Mouse (Mus musculus): ENCODE results near the gene Gsdma2.
A peak's percentile ranks its signal among the peaks of the same experiment; 100 is the strongest.
"Not testable (repeated sequence)": the region's sequence is repeated elsewhere in the genome, so short reads cannot be mapped to it uniquely, and the experiment has no call there.

Gene Gsdma2

DNA sequence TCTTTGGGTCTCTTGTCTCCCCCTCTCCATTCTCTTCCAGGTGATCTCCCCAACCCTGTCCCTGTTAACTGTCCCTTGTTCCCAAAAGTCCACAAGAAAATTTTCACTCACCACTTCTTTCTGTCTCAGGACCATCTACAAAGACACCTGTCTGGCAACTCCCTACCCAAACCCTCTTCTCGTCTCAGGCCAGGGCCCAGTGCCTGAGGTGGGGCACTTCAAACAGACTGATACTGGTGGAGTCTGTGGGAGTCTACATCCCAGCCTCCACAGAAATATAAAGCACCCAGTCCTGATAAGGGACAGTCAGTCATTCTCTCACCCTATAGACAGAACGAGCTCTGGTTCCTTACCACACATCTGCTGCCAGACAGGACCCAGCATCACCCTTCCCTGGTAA is at the start of gene Gsdma2:
Gene Gsdma2, plus strand, starts transcription at position 301 of the 400 bp plus-strand sequence.
- DNase-seq (ENCODE audit: low spot score) = no peak

DNA sequence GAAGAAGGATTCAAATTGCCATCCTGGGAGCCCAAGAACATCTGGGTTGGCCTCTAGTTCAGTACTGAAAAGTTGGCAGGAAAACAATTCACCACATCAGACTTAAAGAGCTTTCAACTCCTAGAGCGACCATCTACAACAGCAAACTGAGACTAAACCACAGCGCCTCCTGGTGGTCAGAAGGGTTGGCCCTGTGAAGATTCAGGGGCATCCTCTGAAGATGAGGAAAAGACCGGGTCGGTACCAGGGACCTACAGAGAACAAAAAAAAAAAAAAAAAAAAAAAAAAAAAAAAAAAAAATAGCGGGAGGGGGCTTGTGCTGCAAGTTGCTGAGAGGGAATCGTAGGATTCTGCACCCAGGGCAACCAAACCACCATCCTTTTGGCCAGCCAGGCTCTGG is 49.2 kb upstream of the Gsdma2 start:
- no peak for DNase-seq (ENCODE audit: low spot score)

DNA sequence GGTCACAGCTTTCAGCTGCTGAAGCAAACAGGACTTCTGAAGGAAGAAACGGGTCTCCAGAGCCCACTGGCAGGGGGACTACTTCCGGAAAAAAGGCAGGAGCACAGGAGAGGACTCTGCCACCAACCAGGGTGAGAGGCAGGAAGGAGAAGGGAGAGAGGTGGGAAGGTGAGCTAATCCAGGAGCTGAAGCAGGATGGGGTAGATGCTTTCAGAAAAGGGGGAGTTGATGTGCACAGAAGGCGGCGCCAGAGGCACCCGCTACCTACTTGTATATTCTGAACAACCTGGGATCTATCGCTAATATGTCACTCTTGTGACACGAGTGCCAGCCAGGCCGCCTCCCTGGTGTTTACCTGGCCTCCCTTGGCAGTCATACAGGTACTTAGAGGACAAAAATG is 48.6 kb upstream of the Gsdma2 start, which contains the start of gene Lrrc3c:
Gene Lrrc3c, plus strand, starts transcription at position 301 of the 400 bp plus-strand sequence.
- DNase-seq (ENCODE audit: low spot score) = no peak

DNA sequence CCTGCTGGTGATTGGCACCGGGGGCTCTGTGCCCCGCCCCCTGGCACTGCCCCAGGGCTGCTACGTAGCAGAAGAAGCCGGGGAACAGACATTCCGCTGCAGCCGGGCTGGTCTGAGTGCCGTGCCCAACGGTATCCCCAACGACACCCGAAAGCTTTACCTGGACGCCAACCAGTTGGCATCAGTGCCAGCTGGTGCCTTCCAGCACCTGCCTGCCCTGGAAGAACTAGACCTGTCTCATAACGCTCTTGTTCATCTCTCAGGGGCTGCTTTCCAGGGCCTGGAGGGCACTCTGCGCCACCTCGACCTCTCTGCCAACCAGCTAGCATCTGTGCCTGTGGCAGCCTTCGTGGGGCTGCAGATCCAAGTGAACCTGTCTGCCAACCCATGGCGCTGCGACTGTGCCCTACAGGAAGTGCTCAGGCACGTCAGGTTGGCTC is 47.7 kb upstream of the Gsdma2 start:
- no peak for DNase-seq (ENCODE audit: low spot score)

DNA sequence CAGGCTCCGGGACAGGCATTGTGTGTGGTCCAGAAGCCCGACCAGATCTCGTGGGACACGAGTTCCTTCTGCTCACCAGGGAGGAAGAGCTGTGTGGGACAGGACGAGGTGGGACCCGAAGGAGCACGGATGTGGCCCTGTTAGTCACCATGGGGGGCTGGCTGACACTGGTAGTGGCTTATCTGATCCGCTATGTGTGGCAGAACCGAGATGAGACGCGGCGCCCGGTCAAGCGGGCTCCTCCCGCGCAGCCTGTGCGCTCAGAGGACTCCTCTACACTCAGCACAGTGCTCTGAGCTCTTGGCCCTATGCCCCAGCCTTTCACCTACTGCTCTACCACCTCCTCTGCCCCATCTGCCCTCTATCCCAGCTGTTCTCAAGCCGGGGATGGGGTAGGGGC is 47.3 kb upstream of the Gsdma2 start:
- DNase-seq (ENCODE audit: low spot score) = no peak

DNA sequence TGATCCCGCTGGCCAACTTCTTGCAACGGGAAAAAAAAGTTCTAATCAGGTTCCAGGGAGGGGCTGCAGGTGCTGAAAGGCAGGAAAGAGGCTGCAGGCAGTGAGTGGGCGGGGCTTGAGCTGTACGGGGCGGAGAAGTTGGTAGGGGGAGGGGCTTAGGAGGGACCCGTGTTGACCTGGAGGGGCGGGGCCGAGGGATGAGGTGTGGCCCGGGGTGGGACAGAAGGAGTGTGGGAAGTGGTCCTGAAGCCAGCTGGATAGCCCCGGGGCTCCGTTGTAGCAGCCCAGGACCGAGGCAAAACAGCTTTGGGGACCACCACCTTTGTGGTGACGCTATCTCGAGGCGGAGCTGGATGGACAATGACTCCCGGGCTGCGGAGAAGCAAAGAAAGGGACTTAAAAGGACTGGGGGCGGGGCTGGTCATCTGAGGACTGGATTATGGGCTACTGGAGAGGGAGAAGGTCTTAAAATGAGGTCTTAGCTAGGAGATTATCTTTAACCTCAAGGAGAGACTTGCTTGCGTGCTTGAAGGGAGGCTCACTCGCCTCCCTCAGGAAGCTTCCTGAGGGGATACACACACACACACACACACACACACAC is 44.4 kb upstream of the Gsdma2 start:
- DNase-seq (ENCODE audit: low spot score) = no peak

DNA sequence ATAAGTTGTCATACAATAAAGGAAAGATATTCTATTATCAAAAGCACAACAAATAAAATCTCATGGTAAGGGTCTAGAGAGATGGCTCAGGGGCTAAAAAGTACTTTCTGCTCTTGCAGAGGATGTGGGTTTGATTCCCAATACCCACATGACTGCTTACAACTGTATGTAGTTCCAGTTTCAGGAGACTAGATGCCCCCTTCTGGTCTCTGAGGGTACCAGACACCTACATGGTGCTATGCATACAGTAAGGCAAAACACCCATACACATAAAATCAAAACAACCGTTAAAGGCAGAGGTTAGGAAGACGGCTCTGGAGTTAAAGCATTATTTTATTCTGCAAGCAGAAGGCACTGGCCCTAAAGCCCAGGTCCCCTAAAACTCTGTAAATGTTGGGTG is 42.6 kb upstream of the Gsdma2 start:
- DNase-seq (ENCODE audit: low spot score) = no peak

DNA sequence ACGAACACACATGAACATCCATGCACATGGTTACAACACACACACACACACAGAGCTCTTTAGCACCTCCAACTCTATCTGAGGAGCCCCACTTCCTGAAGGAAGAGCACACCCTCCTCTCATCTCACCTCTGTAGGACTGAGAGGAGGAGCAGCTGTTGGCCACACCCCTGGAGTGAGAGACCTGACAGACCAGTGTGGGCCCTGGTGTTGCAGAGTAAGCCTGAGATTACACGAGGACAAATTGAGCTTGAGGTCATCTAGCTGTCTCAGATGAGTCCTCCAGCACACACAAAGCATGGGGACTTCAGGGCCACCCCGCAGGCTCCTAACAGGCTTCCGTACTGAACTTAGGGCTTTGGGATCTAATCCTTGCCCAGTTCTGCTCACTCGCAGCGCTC is 41.6 kb upstream of the Gsdma2 start:
- DNase-seq (ENCODE audit: low spot score) = not testable (repeated sequence)

DNA sequence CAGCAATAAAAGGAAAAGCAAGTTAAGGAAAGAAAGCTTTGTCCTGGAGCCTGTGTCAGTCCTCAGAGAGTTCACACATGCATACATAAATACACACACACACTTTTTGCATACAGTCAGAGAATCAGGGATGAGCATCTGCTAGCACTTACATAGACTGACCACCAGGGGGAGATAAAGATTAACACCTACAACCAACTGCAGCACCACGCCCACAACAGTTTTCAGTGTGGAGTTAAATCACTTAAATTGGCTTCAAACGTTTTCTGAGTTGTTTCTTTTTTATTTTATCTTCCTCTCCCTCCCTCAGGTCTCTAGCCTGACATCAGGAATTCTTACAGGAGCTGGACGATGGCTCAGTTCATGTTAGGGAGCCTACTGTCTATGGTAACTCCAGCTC is 39.8 kb upstream of the Gsdma2 start:
- peak; percentile 43 for DNase-seq (ENCODE audit: low spot score)

DNA sequence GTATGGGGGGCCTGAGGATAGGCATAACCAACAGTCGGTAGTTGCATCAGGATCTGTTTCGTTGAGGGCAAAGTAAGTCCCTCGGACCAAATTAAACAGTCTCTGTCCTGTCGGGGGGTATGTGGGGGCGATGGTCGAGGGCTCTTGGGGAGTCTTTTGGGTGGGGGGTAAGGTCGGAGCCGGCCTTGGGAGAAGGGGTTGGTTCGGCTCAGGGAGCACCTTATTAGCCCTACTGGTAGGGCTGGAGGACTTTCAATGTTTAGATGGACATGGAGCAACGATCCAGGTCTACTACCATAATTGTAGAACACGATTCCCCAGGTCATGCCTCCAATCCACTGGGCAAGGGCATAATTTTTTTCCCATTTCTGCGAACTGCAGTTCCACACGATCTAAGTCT is 25.8 kb upstream of the Gsdma2 start:
- DNase-seq (ENCODE audit: low spot score) = no peak

DNA sequence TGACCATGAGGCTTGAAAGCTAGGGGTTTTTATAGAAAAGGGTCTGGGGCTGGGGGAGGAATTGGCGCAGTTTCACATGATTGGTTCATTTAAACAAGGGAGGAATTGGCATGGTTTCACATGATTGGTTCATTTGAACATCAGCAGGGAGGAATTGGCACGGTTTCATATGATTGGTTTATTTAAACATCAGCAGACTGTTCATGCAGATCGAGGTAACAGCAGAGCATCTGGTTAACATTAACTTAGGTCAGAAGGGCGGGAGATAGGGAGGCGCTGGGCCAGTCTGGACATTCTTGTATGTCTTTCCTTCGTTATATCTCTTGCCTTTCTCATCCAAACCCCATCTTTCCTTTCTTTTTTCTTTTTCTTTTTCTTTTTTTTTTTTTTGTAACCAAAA is 22.6 kb upstream of the Gsdma2 start:
- not testable (repeated sequence) for DNase-seq (ENCODE audit: low spot score)

DNA sequence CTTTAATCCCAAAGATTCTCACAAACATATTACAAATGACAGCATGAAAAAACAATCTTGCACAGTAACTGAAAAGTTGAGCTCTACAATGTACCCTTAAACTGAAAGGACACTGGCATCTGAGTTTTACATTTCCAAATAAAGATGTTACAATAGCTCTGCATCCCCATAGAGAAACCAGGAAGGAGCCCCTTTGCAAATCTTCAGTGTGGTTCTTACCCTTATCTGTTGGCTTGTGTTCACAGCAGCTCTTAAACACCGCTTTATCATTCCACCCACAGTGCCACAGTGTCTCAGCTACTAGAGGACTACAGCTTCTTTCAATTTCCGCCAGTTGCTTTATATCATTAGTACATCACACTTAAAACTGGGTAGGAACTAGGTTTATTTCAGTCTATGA is 22.2 kb upstream of the Gsdma2 start:
- DNase-seq (ENCODE audit: low spot score) = not testable (repeated sequence)

DNA sequence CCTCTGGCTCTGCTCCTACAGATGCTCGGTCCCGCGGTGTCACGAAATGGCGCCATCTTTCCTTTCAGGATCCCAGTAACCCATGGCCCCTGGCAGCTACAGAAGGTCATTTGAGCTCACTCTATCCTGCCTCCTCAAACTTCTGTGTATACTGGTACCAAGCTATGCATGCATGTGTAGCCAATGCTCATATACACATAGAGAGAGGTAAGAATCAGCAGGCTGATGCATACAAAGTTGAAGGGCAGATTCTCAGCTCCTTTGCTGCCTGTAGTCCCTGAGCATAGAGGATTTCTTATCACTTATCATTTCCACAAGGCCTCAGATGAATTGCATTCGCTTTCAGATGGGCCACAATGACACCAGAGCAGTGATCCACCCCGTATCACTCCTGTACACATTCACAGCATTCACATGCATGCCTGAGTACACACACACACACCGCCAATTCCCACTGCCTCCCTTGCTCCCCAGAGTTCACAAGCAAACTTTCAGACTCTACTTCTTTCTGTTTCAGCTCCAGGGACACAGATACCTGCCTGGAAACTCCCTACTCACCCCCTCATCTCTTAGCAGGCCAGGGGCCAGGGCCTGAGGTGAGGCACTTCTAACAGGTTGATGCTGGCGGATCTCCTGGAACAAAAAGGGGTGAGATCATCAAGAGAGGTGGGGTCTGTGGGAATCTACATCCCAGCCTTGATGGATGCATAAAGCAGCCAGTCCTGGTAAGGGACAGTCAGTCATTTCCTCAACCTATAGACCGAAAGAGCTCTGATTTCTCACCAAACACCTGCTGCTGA is 20.7 kb upstream of the Gsdma2 start, which contains the start of the genes Gm12355 and Gsdma3:
Gene Gm12355, minus strand, starts transcription at position 51 of the 800 bp plus-strand sequence.
Gene Gsdma3, plus strand, starts transcription at position 750 of the 800 bp plus-strand sequence.
- DNase-seq (ENCODE audit: low spot score) = no peak

DNA sequence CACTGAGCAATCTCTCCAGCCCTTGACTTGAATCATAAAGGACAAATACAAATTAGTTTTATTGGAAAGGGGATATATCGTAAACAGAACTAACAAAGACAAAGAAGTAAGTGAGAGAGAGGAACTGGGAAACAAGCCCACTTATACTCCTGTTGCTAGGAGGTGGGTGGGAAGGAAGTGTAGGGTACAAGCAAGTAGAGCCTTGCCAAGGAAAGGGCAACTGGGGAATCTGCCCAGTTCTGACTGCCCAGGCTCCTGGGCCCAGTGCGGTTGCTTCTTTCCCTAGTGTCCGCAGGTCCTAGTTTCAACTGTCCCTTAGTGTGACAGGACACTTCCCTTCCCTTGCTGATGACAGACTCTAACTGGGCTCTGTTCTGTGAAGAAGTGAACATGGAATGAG is 17.9 kb upstream of the Gsdma2 start:
- DNase-seq (ENCODE audit: low spot score) = no peak

DNA sequence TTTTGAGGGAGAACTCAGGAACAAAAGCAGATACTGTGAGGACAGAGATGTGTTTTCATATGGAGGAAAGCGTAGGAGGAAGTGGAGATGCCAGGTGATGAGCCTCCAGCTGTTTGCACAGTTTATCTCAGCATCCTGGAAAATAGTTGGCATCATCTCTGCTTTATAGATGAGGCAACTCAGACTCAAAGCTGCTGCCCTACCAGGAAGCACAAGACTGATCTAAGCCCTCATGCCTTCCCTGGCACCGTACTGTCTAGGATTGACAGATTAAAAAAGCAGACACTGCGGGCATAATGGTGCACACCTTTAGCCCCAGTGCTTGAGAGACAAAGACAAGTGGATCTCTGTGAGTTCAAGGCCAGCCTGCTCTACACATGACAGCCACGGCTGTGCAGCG is 15.9 kb upstream of the Gsdma2 start:
- no peak for DNase-seq (ENCODE audit: low spot score)

DNA sequence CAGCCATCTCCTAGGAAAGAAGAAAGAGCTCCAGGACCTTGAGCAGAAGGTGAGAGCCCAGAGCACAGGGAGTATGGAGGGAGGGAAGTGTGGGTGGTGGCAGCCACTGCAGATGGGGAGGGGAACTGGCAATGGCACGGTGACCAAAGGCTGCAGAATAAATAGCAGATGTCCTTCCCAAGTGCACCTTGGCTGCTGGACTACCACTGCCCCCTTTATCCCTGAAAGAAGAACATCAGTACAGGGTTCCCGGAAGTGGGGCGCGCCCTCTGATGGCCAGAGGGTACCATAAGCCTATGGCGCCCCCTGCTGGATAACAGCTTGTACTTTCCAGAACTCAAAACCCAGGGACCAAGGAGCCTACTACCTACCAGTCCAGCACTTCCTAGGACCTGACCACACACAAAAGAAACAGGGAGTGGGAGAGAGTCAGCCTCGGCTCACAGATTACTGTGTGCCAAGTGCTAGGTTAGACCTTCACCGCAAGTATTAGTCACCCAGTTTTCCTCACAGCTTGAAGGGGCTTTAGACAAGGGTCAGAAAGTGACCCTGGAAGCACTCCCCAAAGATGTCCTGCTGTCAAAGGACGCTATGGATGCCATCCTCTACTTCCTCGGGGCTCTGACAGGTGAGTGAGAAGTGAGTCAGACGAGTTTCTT is 11.1 kb upstream of the Gsdma2 start:
- DNase-seq (ENCODE audit: low spot score) = not testable (repeated sequence)

DNA sequence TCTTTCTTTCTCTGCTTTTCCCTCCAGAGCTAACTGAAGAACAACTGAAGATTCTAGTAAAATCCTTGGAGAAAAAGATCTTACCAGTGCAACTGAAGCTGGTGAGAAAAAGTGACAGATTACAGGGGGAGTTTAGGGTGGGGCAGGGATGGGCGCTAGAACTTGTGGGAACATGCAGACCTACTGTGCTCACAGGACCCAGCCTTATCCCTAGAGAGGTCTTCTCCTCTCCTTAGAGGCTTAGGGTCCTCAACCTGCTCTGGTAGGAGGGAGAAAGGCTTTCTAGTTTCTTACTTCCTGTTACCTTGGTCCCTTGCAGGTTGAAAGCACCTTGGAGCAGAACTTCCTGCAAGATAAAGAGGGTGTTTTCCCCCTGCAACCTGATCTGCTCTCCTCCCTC is 9.1 kb upstream of the Gsdma2 start:
- DNase-seq (ENCODE audit: low spot score) = no peak

DNA sequence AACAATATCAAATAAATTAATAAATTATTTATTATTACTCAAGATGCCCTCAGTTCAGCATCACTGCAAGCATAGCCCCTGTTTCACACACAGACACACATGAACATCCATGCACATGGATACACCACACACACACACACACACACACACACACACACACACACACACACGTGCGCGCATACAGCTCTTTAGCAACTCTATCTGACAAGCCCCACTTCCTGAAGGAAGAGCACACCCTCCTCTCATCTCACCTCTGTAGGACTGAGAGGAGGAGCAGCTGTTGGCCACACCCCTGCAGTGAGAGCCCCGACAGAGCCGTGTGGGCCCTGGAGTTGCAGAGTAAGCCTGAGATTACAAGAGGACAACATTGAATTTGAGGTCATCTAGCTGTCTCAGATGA is 6.5 kb upstream of the Gsdma2 start:
- no peak for DNase-seq (ENCODE audit: low spot score)

DNA sequence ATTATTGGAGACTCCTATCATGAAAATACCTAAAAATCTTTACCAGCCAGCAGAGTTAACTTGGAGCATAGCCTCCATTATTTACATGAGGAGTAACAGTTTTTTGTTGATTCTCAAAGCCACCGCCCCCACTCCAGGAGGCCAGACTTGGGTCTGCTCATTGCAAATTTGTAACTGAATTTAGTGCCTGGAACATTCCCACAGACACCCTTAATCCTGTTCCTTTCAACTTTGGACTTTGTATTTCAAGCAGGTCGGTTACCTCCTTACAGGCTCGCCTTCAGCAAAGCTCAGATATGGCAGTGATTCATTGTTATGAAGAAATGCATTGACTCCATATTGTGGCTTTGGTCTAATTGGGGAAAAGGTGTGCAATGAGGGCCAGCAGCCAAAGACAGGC is 1.8 kb upstream of the Gsdma2 start:
- no peak for DNase-seq (ENCODE audit: low spot score)

DNA sequence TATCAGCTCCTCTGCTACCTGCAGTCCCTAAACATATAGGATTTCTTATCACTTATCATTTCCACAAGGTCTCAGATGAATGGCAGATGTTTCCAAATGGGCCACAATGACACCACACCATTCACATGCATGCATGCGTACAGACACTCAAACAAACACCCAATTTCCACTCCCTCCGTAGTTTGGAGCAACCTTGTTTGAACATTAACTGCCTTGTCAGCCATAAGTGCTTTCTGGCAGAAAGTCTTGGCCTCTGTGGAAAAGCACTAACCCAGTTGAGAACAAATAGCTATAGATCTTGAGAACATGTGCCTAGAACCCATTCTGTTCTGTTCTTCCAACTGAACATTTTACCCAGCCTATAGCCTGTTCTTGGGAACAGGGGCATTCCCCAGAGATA is 613 bp upstream of the Gsdma2 start:
- no peak for DNase-seq (ENCODE audit: low spot score)

DNA sequence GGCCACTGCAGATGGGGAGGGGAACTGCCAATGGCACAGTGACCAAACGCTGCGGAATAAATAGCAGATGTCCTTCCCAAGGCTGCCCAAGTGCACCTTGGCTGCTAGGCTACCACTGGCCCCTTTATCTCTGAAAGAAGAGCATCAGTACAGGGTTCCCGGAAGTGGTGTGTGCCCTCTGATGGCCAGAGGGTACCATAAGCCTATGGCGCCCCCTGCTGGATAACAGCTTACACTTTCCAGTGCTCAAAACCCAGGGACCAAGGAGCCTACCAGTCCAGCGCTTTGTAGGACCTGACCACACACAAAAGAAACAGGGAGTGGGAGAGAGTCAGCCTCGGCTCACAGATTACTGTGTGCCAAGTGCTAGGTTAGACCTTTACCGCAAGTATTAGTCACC is 8.5 kb downstream of the Gsdma2 start:
- not testable (repeated sequence) for DNase-seq (ENCODE audit: low spot score)

DNA sequence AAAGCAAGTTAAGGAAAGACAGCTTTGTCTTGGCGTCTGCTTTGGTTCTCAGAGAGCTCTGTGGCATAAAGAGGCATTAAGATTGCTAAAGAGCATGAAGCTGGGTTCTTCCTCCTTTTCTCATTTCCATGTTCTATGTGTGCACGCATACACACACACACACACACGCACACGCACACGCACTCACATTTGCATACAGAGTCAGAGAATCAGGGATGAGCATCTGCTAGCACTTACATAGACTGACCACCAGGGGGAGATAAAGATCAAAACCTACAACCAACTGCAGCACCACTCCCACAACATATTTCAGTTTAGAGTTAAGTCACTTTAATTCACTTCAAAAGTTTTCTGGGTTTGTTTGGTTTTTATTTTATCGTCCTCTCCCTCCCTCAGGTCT is 14.0 kb downstream of the Gsdma2 start:
- peak; percentile 68 for DNase-seq (ENCODE audit: low spot score)

DNA sequence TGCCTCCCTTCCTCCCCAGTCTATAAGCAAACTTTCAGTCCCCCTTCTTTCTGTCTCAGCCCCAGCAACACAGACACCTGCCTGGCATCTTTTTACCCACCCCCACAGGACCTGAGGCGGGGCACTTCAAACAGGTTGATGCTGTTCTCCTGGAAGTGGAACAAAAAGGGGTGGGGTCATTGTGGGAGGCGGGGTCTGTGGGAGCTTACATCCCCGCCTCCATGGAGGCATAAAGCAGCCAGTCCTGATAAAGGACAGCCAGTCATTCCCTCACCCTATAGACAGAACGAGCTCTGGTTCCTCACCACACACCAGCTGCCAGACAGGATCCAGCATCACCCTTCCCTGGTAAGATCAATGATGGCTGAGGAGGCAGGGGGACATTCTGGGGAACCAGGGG is 17.5 kb downstream of the Gsdma2 start, which contains the start of gene Gsdma:
Gene Gsdma, plus strand, starts transcription at position 261 of the 400 bp plus-strand sequence.
- no peak for DNase-seq (ENCODE audit: low spot score)
